In genomic region chr13:16859986-16860385, GRCm38 (mm10) we compare ENCODE assay signal across 21 mouse cellular contexts.
"Had no signal": no experiment of that assay in that cellular context is flagged by ENCODE, and none has a peak within 500 bp of the region (broad histone marks: within the 10 kb centered on the region; RNA-seq: fewer than 3 reads in every experiment).

No protein-coding gene starts in this region.

- H3K4me1 ChIP-seq: intestine, embryonic 15.5 days; kidney, embryonic 15.5 days; limb, embryonic 10.5 days; limb, embryonic 13.5 days; midbrain, embryonic 12.5 days; midbrain, embryonic 15.5 days; neural tube, embryonic 12.5 days; neural tube, embryonic 15.5 days; stomach, embryonic 15.5 days had no signal

- DNase-seq: kidney, adult 11 months; kidney, adult 8-10 months; kidney, postnatal 25 days; layer of hippocampus, adult 9-11 months; liver; liver, postnatal 0 days; lung, postnatal 10 days; right cerebral cortex, postnatal 4 days; thymus, postnatal 25 days had no signal

- H3K27ac ChIP-seq: intestine, embryonic 15.5 days; kidney, embryonic 15.5 days; layer of hippocampus, adult 2 months; limb, embryonic 10.5 days; limb, embryonic 13.5 days; liver, embryonic 14.5 days; macrophage; midbrain, embryonic 12.5 days; midbrain, embryonic 15.5 days; neural tube, embryonic 12.5 days; neural tube, embryonic 15.5 days; stomach, embryonic 15.5 days had no signal

- H3K27me3 ChIP-seq: intestine, embryonic 15.5 days; kidney, embryonic 15.5 days; limb, embryonic 13.5 days; midbrain, embryonic 12.5 days; midbrain, embryonic 15.5 days; neural tube, embryonic 12.5 days; neural tube, embryonic 15.5 days; stomach, embryonic 15.5 days had no signal

- H3K9ac ChIP-seq: intestine, embryonic 15.5 days; kidney, embryonic 15.5 days; limb, embryonic 13.5 days; liver, embryonic 14.5 days; liver, postnatal 0 days; midbrain, embryonic 12.5 days; midbrain, embryonic 15.5 days; neural tube, embryonic 12.5 days; neural tube, embryonic 15.5 days; stomach, embryonic 15.5 days had no signal

- H3K36me3 ChIP-seq: intestine, embryonic 15.5 days; kidney, embryonic 15.5 days; limb, embryonic 10.5 days; limb, embryonic 13.5 days; midbrain, embryonic 12.5 days; midbrain, embryonic 15.5 days; neural tube, embryonic 12.5 days; neural tube, embryonic 15.5 days; stomach, embryonic 15.5 days had no signal

- H3K4me3 ChIP-seq: intestine, embryonic 15.5 days; kidney, embryonic 15.5 days; layer of hippocampus, adult 2 months; limb, embryonic 10.5 days; limb, embryonic 13.5 days; midbrain, embryonic 12.5 days; midbrain, embryonic 15.5 days; neural tube, embryonic 12.5 days; neural tube, embryonic 15.5 days; stomach, embryonic 15.5 days had no signal

- H3K4me2 ChIP-seq: intestine, embryonic 15.5 days; kidney, embryonic 15.5 days; limb, embryonic 13.5 days; midbrain, embryonic 12.5 days; midbrain, embryonic 15.5 days; neural tube, embryonic 12.5 days; neural tube, embryonic 15.5 days; stomach, embryonic 15.5 days had no signal

- ATAC-seq: intestine, embryonic 15.5 days; liver, postnatal 0 days; midbrain, embryonic 15.5 days had no signal

- H3K9me3 ChIP-seq: intestine, embryonic 15.5 days; kidney, embryonic 15.5 days; limb, embryonic 10.5 days; limb, embryonic 13.5 days; midbrain, embryonic 12.5 days; midbrain, embryonic 15.5 days; neural tube, embryonic 12.5 days; neural tube, embryonic 15.5 days; stomach, embryonic 15.5 days had no signal
